Mouse (Mus musculus) forebrain, embryonic 13.5 days (tissue): ENCODE data around the gene Cdc34. TPM values are rescaled to one million over a fixed set of nuclear protein-coding genes. Genes with fewer than 3 reads are reported as not detected.

Experiments used
- ATAC-seq: fragments of 200-750 bp; cut with Nextera tagmentation; 2 replicates; pipeline ENCODE4 v1.8.0; 2017
- H3K27ac ChIP-seq: fragments of 300-500 bp; sonication (generic); 2 replicates; pipeline ENCODE4 v1.5.1; 2015; ENCODE audit warnings: inconsistent platforms, mild to moderate bottlenecking, moderate library complexity
- H3K27me3 ChIP-seq: fragments of 300-500 bp; sonication (generic); 2 replicates; pipeline ENCODE4 v1.6.1; 2015; ENCODE audit warnings: mild to moderate bottlenecking, inconsistent platforms
- H3K36me3 ChIP-seq: fragments of 300-500 bp; sonication (generic); 2 replicates; pipeline ENCODE4 v1.6.1; 2015; ENCODE audit warnings: mild to moderate bottlenecking, inconsistent platforms; ENCODE audit not compliant: poor library complexity, severe bottlenecking
- H3K4me1 ChIP-seq: fragments of 300-500 bp; sonication (generic); 2 replicates; pipeline ENCODE4 v1.6.1; 2015; ENCODE audit warnings: inconsistent platforms
- H3K4me2 ChIP-seq: fragments of 300-500 bp; sonication (generic); 2 replicates; pipeline ENCODE4 v1.6.1; 2015; ENCODE audit warnings: inconsistent platforms, mild to moderate bottlenecking, moderate library complexity
- H3K4me3 ChIP-seq: fragments of 300-500 bp; sonication (generic); 2 replicates; pipeline ENCODE4 v1.5.1; 2015; ENCODE audit warnings: mild to moderate bottlenecking, inconsistent platforms
- H3K9ac ChIP-seq: fragments of 300-500 bp; sonication (generic); 2 replicates; pipeline ENCODE4 v1.6.1; 2015; ENCODE audit warnings: mild to moderate bottlenecking, inconsistent platforms
- H3K9me3 ChIP-seq: fragments of 300-500 bp; sonication (generic); replicated peaks from 2 replicates; pipeline ENCODE4 v1.6.1; 2016; ENCODE audit warnings: inconsistent platforms
- WGBS: fragments of 180-500 bp; shearing (Covaris S2); methylation state at CpG from one replicate; pipeline ENCODE4 v1.1.7; 2015; 5-methylcytosine and 5-hydroxymethylcytosine counted together
- polyA plus RNA-seq: library from polyadenylated mRNA; unstranded; fragments of >200 nt; fragmentation: Nextera tagmentation; extraction: Ambion mirVana; gene quantifications from 2 replicates; pipeline ENCODE4 v1.2.1, GENCODE M21; 2015

Gene Cdc34
- polyA plus RNA-seq, 1 experiment from 2014 or later: 101 TPM

DNA sequence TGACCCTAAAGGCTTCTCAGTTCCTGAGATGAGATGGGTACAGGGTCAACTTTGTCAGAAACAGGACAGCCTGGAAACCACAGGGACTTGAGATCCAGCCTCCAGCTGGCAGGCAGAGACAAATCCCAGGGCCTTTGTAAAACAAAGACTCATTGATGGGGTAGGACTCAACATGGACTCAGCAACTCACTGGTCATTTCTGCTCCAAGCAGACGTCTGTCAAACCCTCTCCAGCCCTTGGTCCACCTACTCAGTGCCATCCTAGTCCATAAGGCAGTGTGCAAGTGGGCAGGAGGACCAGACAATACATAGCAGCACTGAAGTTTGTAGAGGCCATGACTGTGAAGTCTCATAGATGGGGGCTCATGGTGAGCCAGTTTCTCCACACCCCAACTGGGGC lies 31.2 kb downstream of the Cdc34 start:
- H3K9ac ChIP-seq: no peak overlapping the region
- no peak for ATAC-seq
- no peaks in the 10 kb centered on the region for H3K9me3 ChIP-seq
- H3K4me3 ChIP-seq: no peak overlapping the region
- 63% methylated on average over 1 of the region's 1 CpGs for WGBS
- H3K27me3 ChIP-seq: peaks cover 37% of the 10 kb centered on the region
- H3K36me3 ChIP-seq: peaks cover 38% of the 10 kb centered on the region
- H3K27ac ChIP-seq: no peak overlapping the region
- peaks cover 16% of the 10 kb centered on the region for H3K4me1 ChIP-seq
- H3K4me2 ChIP-seq: no peak overlapping the region

DNA sequence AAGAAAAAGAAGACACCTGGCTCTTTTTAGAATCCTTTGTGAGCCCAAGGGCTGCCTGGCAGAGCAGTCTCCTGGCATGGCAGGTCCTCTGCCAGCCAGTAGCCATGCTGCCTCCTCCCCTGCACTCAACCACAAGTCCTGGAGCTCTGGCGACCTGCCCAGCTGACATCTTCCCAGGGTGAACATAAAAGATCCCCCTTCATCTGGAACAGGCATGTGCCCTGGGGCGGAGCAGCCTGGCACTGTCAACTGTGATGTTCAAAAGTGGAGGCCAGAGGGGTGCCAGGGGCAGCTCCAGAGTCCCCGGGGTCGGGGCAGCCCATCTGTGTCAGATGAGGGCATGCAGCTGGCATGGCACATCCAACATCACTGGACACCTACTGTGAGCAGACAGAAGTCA lies 33.0 kb downstream of the Cdc34 start:
- Histone ChIP-seq H3K36me3 (peaks cover 22% of the 10 kb centered on the region), H3K9ac (no peak overlapping the region), H3K4me2 (no peak overlapping the region), H3K9me3 (no peaks in the 10 kb centered on the region), H3K4me3 (no peak overlapping the region), H3K27me3 (peaks cover 56% of the 10 kb centered on the region), H3K27ac (no peak overlapping the region), H3K4me1 (peaks cover 16% of the 10 kb centered on the region)
- no peak for ATAC-seq
- 68% methylated on average over 4 of the region's 4 CpGs for WGBS

DNA sequence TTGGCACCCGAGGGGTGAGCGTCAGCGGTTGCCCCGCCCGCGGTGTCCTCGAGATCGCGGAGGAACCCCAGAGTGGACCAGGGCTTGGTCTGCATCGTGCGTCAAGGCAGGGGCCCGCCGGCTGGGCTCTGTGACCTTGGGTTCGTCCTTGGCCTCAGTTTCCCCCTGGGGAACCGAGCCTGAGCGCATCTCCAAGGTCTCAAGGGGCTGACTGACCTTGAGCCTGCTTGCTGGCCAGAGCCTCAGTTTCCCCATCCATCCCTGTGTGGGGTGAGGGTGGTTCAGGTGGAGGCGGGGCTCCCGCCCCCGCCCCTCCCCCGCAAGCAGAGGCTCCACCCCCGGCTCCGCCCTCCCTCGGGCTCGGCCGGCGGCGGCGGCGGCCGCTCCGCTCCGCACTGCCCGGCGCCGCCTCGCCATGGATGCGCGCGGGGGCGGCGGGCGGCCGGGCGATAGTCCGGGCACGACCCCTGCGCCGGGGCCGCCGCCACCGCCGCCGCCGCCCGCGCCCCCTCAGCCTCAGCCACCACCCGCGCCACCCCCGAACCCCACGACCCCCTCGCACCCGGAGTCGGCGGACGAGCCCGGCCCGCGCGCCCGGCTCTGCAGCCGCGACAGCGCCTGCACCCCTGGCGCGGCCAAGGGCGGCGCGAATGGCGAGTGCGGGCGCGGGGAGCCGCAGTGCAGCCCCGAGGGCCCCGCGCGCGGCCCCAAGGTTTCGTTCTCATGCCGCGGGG lies 34.4 kb downstream of the Cdc34 start, which contains the start of gene Hcn2:
Gene Hcn2 (plus strand): TSS at position 381 of the 734 bp plus-strand sequence.
- Histone ChIP-seq H3K9ac (peak within 1 kb of the TSS; percentile 70), H3K27ac (no peak within 1 kb of the TSS), H3K9me3 (no peaks in the 10 kb centered on the region), H3K4me3 (peak within 1 kb of the TSS; percentile 64), H3K4me2 (peak within 1 kb of the TSS; percentile 94), H3K4me1 (peaks cover 16% of the 10 kb centered on the region), H3K27me3 (peaks cover 58% of the 10 kb centered on the region), H3K36me3 (peaks cover 7% of the 10 kb centered on the region)
- 3% methylated on average over 49 of the region's 91 CpGs for WGBS
- ATAC-seq: peak; percentile 59

- H3K9ac ChIP-seq: peak overlapping the region; percentile 70
- H3K4me1 ChIP-seq: peaks cover 16% of the 10 kb centered on the region
- peak overlapping the region; percentile 64 for H3K4me3 ChIP-seq
- under 1% methylated on average over 38 of the region's 44 CpGs for WGBS
- peaks cover 2% of the 10 kb centered on the region for H3K36me3 ChIP-seq
- H3K27me3 ChIP-seq: peaks cover 58% of the 10 kb centered on the region
- peak overlapping the region; percentile 94 for H3K4me2 ChIP-seq
- no peaks in the 10 kb centered on the region for H3K9me3 ChIP-seq
- H3K27ac ChIP-seq: no peak overlapping the region
- 0 out of 2 replicates have a peak, but pooled peaks have one; percentile 17 for ATAC-seq
Measured at GRCm38 (mm10) chr10:79716988-79717355, 35.0 kb downstream of the Cdc34 start.

- 2% methylated on average over 43 of the region's 43 CpGs for WGBS
- Histone ChIP-seq H3K9me3 (no peaks in the 10 kb centered on the region), H3K4me3 (peak overlapping the region; percentile 64), H3K4me2 (peak overlapping the region; percentile 94), H3K36me3 (no peaks in the 10 kb centered on the region), H3K9ac (no peak overlapping the region), H3K27ac (no peak overlapping the region), H3K4me1 (peaks cover 16% of the 10 kb centered on the region), H3K27me3 (peaks cover 58% of the 10 kb centered on the region)
- ATAC-seq: no peak
Measured at GRCm38 (mm10) chr10:79717640-79718357, 35.8 kb downstream of the Cdc34 start.

- H3K27me3 ChIP-seq: peaks cover 42% of the 10 kb centered on the region
- 67% methylated on average over 5 of the region's 5 CpGs for WGBS
Measured at GRCm38 (mm10) chr10:79721089-79721488, 39.1 kb downstream of the Cdc34 start.

GRCm38 (mm10) chr10:79723047-79723446 lies 41.1 kb downstream of the Cdc34 start:
- no peak overlapping the region for H3K4me2 ChIP-seq
- no peaks in the 10 kb centered on the region for H3K9me3 ChIP-seq
- ATAC-seq: no peak
- H3K4me3 ChIP-seq: no peak overlapping the region
- H3K27me3 ChIP-seq: peaks cover 22% of the 10 kb centered on the region
- 57% methylated on average over 6 of the region's 6 CpGs for WGBS
- H3K27ac ChIP-seq: no peak overlapping the region
- H3K4me1 ChIP-seq: no peaks in the 10 kb centered on the region
- H3K36me3 ChIP-seq: no peaks in the 10 kb centered on the region
- H3K9ac ChIP-seq: no peak overlapping the region

More at GRCm38 (mm10) chr10:79721089-79721488, 39.1 kb downstream of the Cdc34 start:
- Histone ChIP-seq H3K9ac (no peak overlapping the region), H3K9me3 (no peaks in the 10 kb centered on the region), H3K4me3 (no peak overlapping the region), H3K4me1 (peaks cover 15% of the 10 kb centered on the region), H3K27ac (no peak overlapping the region), H3K4me2 (no peak overlapping the region), H3K36me3 (no peaks in the 10 kb centered on the region)
- ATAC-seq: no peak

DNA sequence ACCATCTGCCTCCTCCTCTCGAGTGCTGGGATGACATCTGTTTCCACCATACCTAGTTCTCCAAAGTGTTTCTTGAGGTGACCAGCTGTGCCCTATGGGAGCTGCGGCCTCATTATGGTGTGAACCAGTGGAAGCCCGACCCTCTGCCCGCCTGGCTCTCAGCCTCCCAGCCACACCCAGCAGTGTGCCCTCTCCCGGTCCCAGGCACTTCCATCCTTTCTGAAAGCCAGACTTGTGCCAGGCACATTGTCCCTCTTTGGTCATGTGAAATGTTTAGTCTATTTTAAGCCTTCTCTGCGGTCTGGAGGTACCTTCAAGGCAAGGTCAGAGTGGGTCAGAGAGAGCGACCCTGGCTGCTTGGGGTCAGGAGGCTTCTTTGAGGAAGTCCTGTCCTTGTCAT lies 41.7 kb downstream of the Cdc34 start:
- Histone ChIP-seq H3K27ac (no peak overlapping the region), H3K36me3 (no peaks in the 10 kb centered on the region), H3K9me3 (no peaks in the 10 kb centered on the region), H3K27me3 (peaks cover 15% of the 10 kb centered on the region), H3K4me2 (no peak overlapping the region), H3K4me1 (no peaks in the 10 kb centered on the region), H3K9ac (no peak overlapping the region), H3K4me3 (no peak overlapping the region)
- 87% methylated on average over 7 of the region's 7 CpGs for WGBS
- no peak for ATAC-seq

DNA sequence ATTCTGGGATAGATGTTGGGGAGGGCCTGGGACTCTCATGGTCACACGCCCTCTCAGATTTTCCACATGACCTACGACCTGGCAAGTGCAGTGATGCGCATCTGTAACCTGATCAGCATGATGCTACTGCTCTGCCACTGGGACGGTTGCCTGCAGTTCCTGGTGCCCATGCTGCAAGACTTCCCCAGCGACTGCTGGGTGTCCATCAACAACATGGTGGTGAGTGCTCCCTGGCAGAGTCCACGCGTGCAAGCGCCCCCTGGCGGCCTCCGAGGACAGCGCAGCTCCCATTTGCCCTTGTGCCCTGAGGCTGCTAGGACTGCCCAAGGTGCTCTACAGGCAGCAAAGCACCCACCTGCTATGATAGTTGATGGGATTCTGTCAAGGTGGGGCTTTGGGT lies 44.1 kb downstream of the Cdc34 start:
- H3K9me3 ChIP-seq: no peaks in the 10 kb centered on the region
- H3K36me3 ChIP-seq: no peaks in the 10 kb centered on the region
- no peaks in the 10 kb centered on the region for H3K27me3 ChIP-seq
- no peak for ATAC-seq
- no peak overlapping the region for H3K4me3 ChIP-seq
- 37% methylated on average over 11 of the region's 11 CpGs for WGBS
- no peak overlapping the region for H3K4me2 ChIP-seq
- H3K4me1 ChIP-seq: 0 out of 2 replicates have a peak, but pooled peaks cover 5% of the 10 kb centered on the region
- H3K27ac ChIP-seq: no peak overlapping the region
- no peak overlapping the region for H3K9ac ChIP-seq

DNA sequence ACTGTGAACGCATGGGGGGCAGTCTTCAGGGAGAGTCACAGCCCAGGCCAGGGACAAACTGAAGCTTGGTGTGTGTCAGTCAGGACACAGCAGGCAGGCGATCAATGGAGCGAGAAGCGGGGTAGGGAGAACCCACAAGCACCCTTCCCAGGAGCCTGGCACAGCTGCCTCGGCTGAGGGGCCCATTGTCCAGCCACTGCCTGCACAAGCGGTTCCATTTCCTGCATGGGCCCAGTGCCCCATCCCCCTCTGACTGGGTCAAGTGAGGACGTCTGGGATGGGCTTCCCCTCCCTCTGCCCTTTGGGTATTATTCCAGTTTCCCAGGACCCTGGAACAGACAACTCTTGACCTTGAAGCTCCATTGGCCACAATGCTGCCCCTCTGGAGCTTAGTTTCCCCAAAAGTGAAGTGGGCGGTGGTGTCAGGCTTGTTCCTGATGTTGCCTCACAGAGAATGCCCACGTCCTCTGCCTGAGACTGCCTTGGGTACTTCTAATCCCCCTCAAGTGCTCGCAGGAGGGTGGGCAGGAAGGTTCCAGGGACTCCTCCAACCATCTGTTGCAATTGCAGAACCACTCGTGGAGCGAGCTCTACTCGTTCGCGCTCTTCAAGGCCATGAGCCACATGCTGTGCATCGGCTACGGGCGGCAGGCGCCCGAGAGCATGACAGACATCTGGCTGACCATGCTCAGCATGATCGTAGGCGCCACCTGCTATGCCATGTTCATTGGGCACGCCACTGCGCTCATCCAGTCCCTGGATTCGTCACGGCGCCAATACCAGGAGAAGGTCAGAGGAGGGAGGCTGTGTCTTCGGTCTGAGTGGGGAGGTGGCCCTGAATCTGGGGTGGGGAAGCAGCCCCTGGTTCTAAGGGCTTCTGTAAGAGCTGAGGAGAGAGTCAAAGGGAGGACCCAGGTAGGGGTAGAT lies 46.6 kb downstream of the Cdc34 start:
- no peak overlapping the region for H3K27ac ChIP-seq
- H3K9ac ChIP-seq: no peak overlapping the region
- WGBS: 75% methylated on average over 28 of the region's 28 CpGs
- no peak overlapping the region for H3K4me3 ChIP-seq
- no peak overlapping the region for H3K4me2 ChIP-seq
- peaks cover 10% of the 10 kb centered on the region for H3K36me3 ChIP-seq
- H3K4me1 ChIP-seq: 0 out of 2 replicates have a peak, but pooled peaks cover 5% of the 10 kb centered on the region
- H3K27me3 ChIP-seq: no peaks in the 10 kb centered on the region
- ATAC-seq: no peak
- no peaks in the 10 kb centered on the region for H3K9me3 ChIP-seq

DNA sequence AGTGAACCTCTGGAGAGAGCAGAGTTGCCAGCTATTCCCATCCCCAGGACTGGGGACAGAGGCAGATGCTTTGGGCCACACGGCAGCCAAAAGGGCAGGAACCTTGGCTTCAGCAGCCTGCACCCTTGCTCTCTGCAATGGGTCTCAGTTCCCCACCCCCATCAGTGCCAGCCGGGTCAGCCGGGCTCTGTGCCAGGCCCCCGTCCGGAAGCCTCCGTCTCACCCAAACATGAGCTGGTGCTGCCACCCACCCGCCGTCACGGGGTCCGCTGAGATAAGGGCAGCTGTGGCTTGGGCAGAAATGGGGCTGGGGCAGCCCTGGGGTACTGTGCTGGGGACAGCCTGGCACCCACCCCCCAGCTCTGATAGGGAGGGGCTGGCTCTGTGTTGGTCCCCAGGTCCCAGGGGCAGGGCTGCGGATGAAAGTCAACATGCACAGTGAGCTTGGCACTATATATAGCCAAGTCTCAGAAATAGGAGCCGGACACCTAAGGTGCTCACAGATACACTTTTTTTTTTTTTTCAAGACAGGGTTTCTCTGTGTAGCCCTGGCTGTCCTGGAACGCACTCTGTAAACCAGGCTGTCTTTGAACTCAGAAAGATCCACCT lies 47.5 kb downstream of the Cdc34 start:
- ATAC-seq: 0 out of 2 replicates have a peak, but pooled peaks have one; percentile 31
- peaks cover 18% of the 10 kb centered on the region for H3K36me3 ChIP-seq
- 84% methylated on average over 13 of the region's 13 CpGs for WGBS
- no peak overlapping the region for H3K4me2 ChIP-seq
- no peak overlapping the region for H3K9ac ChIP-seq
- no peak overlapping the region for H3K4me3 ChIP-seq
- H3K4me1 ChIP-seq: 0 out of 2 replicates have a peak, but pooled peaks cover 5% of the 10 kb centered on the region
- no peaks in the 10 kb centered on the region for H3K9me3 ChIP-seq
- H3K27me3 ChIP-seq: no peaks in the 10 kb centered on the region
- no peak overlapping the region for H3K27ac ChIP-seq
